Mouse (Mus musculus) ovary, postnatal 36 days (tissue): Measurements from ENCODE around the gene Ankrd13d.

Experiments
- DNase-seq: peaks from one replicate; pipeline ENCODE4 v3.0.0; 2022; ENCODE audit warnings: low spot score, mixed read lengths

Ankrd13d gene

DNA sequence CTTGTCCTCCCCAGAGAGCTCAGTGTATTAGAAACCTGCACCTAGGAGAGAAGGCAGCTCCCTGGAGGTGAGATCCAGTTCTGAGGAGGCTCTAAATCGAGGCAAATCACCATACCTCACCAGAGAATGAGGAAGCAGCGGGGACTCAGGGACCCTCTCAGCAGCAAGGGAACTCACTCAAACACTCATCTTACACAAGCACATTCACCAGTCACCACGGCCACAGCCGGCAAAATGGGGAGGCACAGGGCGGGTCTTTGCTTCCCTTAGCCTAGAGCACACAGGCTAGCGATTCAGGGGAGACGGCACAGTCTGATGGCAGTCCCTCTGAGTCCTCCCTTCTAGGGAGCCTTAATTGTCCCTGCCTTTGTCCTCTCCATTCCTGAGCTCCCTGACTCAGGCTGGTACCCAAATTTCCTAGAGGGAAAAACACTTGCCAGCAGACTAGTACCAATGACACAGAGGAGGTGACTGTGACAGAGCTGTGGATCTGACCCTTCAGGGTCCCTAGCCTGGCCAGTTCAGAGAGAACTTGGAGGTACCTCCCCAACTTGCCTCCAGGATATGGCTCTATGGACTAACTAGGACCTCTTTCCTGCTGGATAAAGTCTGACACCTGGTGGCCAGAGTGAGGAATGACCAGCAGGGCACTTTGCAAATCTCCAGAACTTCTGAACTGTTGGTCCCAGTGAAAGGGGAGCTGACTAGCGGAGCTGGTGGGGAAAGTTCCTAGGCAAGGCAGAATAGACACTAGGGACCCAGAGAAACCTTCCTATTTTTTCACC is 54.9 kb downstream of the Ankrd13d start:
- peak; percentile 57 for DNase-seq

DNA sequence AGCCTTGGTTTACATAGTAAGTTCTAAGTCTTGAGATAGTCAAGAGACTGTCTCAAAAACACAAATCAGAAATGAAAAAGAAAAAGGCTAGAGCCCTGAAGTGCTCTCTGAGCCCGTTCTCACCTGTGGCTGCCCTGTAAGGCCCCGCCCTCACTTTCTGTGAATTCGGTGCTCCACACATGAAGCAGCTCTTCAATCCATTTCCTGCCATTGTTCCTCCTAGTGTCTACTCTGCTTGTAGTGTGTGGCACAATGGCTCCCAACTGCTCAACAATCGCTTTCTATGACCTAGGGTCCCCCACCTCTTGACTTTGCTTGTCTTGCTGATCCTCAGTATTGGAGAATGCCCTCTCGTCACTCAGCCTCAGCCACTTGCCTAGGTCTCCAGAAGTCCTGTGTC is 55.5 kb downstream of the Ankrd13d start:
- DNase-seq: no peak

DNA sequence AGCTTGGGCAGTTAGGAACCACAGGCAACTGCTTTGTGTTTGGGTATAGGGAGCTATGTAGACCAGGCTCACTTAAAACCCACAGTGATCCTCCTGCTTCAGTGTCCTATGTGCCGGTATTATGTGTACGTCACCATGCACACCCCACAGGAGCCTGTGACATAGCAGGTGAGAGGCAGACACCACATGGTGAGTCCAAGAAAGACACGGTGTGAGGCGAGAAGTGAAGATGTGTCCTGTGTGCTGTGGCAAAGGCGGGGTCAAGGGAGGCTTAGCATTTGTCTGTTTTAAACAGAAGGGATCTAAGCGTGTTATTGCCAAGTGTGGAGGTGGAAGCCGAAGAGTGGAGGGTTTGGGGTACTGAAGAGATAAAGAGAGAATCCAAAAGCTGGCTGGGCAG is 56.2 kb downstream of the Ankrd13d start:
- no peak for DNase-seq

DNA sequence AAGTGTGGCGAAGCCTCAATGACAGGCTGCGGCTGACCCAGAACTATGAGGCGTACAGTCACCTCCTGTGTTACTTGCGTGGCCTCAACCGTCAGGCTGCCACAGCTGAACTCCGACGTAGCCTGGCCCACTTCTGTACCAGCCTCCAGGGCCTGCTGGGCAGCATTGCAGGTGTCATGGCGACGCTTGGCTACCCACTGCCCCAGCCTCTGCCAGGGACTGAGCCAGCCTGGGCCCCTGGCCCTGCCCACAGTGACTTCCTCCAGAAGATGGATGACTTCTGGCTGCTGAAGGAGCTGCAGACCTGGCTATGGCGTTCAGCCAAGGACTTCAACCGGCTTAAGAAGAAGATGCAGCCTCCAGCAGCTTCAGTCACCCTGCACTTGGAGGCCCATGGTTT is 60.8 kb downstream of the Ankrd13d start:
- DNase-seq: no peak

DNA sequence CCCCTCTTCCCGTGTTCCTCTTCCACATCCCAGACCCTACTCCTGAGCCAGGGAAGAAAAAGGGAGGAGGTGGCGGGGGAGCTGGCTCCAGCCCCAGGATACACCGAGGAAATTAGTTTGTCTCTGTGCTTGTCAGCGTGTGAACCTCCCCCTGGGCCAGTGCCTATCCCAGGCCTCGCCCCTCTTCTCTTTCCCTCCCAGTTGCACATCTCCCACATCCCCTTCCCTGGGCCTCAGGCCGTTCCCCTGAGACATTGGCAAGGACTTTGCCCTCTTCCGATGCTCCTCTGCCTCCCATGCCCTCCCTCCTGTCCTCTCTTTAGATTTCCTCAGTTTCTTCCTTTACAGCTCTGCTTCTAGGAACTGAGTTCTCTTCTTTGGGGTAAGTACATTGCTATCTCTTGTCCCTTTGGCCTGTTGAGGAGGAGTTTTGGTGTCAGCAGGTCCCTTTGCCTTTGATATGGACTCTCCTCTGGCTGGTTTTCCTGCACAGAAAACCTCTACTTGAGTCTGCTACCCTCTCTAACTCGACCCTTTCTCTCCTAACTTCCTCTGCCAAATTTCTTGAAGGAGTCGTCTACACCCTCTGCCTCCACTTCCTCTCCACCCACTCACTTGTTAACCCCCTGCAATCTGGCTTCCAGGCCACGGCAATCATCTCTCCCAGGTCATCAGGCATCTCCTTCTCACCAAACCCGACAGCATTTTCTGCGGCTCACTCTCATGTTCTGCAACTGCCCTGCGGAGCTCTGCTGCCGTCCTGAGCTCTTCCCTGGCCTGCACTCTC is 61.8 kb downstream of the Ankrd13d start:
- no peak for DNase-seq

DNA sequence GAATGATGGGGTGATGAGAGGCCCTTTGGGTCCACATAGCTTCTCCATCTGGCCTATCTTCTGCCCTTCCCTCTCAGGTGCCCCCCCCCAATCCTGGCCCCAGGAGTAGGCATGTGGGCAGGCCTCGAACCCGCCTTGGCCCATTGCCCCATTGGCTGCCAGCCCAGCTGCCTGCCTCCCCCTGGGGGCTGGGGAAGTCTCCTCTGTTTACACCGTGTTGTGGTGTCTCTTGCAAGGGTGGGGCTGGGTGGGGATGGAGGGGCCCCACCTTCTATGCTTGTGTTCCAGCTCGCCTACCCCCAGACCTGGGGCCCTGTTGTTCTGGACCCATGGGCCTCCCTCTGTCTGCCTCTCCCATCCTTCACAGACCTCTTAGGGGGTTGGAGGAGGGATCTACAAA is 62.5 kb downstream of the Ankrd13d start:
- DNase-seq: no peak
